Mouse (Mus musculus): ENCODE measurements around the gene Gm47985. TPM values are rescaled to one million over a fixed set of nuclear protein-coding genes. Genes with fewer than 3 reads are reported as not detected.

The Gm47985 gene
- polyA plus RNA-seq, 1 experiment from 2014 or later: not detected

GRCm38 (mm10) chr1:151214862-151215261 is 32.5 kb downstream of the Gm47985 start:
- Histone ChIP-seq H3K27ac (replicated peaks in 1 of 2; ENCODE audit: control insufficient read depth in 1 of 2, insufficient read depth in 1 of 2, low read depth in 2 of 2, low read length in 2 of 2) (no peak overlapping the region), H3K4me3 (ENCODE audit: control insufficient read depth in 1 of 2, insufficient read depth in 1 of 2, low read depth in 1 of 2, low read length in 2 of 2) (no peak overlapping the region), H3K4me1 (ENCODE audit: control insufficient read depth in 2 of 2, insufficient read depth in 2 of 2, low read length in 2 of 2) (peaks cover 0 to 5% of the 10 kb centered on the region in 2 experiments; a peak in 3 of 4 replicates), H3K36me3 (ENCODE audit: control insufficient read depth, insufficient read depth, low read length) (no peaks in the 10 kb centered on the region), H3K9ac (ENCODE audit: low read length) (no peak overlapping the region), H3K4me2 (ENCODE audit: low read length) (no peak overlapping the region), H3K27me3 (ENCODE audit: control insufficient read depth, insufficient read depth, low read length) (no peaks in the 10 kb centered on the region), H3K9me3 (ENCODE audit: control insufficient read depth, low read length) (no peaks in the 10 kb centered on the region)
- 79% methylated on average over 2 of the region's 2 CpGs for WGBS
- ATAC-seq (ENCODE audit: insufficient number of reproducible peaks, insufficient read depth, low FRiP score, low read depth): no peak

GRCm38 (mm10) chr1:151215985-151216384 is 33.6 kb downstream of the Gm47985 start:
- Histone ChIP-seq H3K4me2 (ENCODE audit: low read length) (no peak overlapping the region), H3K9me3 (ENCODE audit: control insufficient read depth, low read length) (no peaks in the 10 kb centered on the region), H3K27ac (replicated peaks in 1 of 2; ENCODE audit: control insufficient read depth in 1 of 2, insufficient read depth in 1 of 2, low read depth in 2 of 2, low read length in 2 of 2) (no peak overlapping the region), H3K9ac (ENCODE audit: low read length) (no peak overlapping the region), H3K27me3 (ENCODE audit: control insufficient read depth, insufficient read depth, low read length) (no peaks in the 10 kb centered on the region), H3K36me3 (ENCODE audit: control insufficient read depth, insufficient read depth, low read length) (no peaks in the 10 kb centered on the region), H3K4me3 (ENCODE audit: control insufficient read depth in 1 of 2, insufficient read depth in 1 of 2, low read depth in 1 of 2, low read length in 2 of 2) (no peak overlapping the region), H3K4me1 (ENCODE audit: control insufficient read depth in 2 of 2, insufficient read depth in 2 of 2, low read length in 2 of 2) (peaks cover 0 to 5% of the 10 kb centered on the region in 2 experiments; a peak in 3 of 4 replicates)
- 80% methylated on average over 1 of the region's 1 CpGs for WGBS
- ATAC-seq (ENCODE audit: insufficient number of reproducible peaks, insufficient read depth, low FRiP score, low read depth): no peak

- WGBS: 77% methylated on average over 3 of the region's 3 CpGs
- H3K9me3 ChIP-seq (ENCODE audit: control insufficient read depth, low read length): no peaks in the 10 kb centered on the region
- H3K36me3 ChIP-seq (ENCODE audit: control insufficient read depth, insufficient read depth, low read length): no peaks in the 10 kb centered on the region
- no peak overlapping the region for H3K9ac ChIP-seq (ENCODE audit: low read length)
- H3K27ac ChIP-seq (replicated peaks in 1 of 2; ENCODE audit: control insufficient read depth in 1 of 2, insufficient read depth in 1 of 2, low read depth in 2 of 2, low read length in 2 of 2): no peak overlapping the region
- H3K27me3 ChIP-seq (ENCODE audit: control insufficient read depth, insufficient read depth, low read length): no peaks in the 10 kb centered on the region
- ATAC-seq (ENCODE audit: insufficient number of reproducible peaks, insufficient read depth, low FRiP score, low read depth): no peak
- H3K4me2 ChIP-seq (ENCODE audit: low read length): no peak overlapping the region
- peaks cover 0 to 5% of the 10 kb centered on the region in 2 experiments; a peak in 3 of 4 replicates for H3K4me1 ChIP-seq (ENCODE audit: control insufficient read depth in 2 of 2, insufficient read depth in 2 of 2, low read length in 2 of 2)
- H3K4me3 ChIP-seq (ENCODE audit: control insufficient read depth in 1 of 2, insufficient read depth in 1 of 2, low read depth in 1 of 2, low read length in 2 of 2): no peak overlapping the region
These were observed 34.1 kb downstream of the Gm47985 start for GRCm38 (mm10) chr1:151216417-151216816.

- WGBS: 93% methylated on average over 5 of the region's 5 CpGs
- no peak for ATAC-seq (ENCODE audit: insufficient number of reproducible peaks, insufficient read depth, low FRiP score, low read depth)
- Histone ChIP-seq H3K9ac (ENCODE audit: low read length) (no peak overlapping the region), H3K27ac (replicated peaks in 1 of 2; ENCODE audit: control insufficient read depth in 1 of 2, insufficient read depth in 1 of 2, low read depth in 2 of 2, low read length in 2 of 2) (no peak overlapping the region), H3K4me3 (ENCODE audit: control insufficient read depth in 1 of 2, insufficient read depth in 1 of 2, low read depth in 1 of 2, low read length in 2 of 2) (no peak overlapping the region), H3K27me3 (ENCODE audit: control insufficient read depth, insufficient read depth, low read length) (no peaks in the 10 kb centered on the region), H3K9me3 (ENCODE audit: control insufficient read depth, low read length) (no peaks in the 10 kb centered on the region), H3K4me2 (ENCODE audit: low read length) (no peak overlapping the region), H3K4me1 (ENCODE audit: control insufficient read depth in 2 of 2, insufficient read depth in 2 of 2, low read length in 2 of 2) (peaks cover 0 to 5% of the 10 kb centered on the region in 2 experiments; a peak in 3 of 4 replicates), H3K36me3 (ENCODE audit: control insufficient read depth, insufficient read depth, low read length) (no peaks in the 10 kb centered on the region)
These were observed 36.7 kb downstream of the Gm47985 start for GRCm38 (mm10) chr1:151219045-151219444.

- no peak overlapping the region for H3K4me2 ChIP-seq (ENCODE audit: low read length)
- WGBS: 82% methylated on average over 7 of the region's 7 CpGs
These were observed 37.8 kb downstream of the Gm47985 start for GRCm38 (mm10) chr1:151220098-151220497.

GRCm38 (mm10) chr1:151222561-151223267 is 40.4 kb downstream of the Gm47985 start:
- Histone ChIP-seq H3K4me1 (ENCODE audit: control insufficient read depth in 2 of 2, insufficient read depth in 2 of 2, low read length in 2 of 2) (no peaks in the 10 kb centered on the region), H3K27ac (replicated peaks in 1 of 2; ENCODE audit: control insufficient read depth in 1 of 2, insufficient read depth in 1 of 2, low read depth in 2 of 2, low read length in 2 of 2) (no peak overlapping the region), H3K9ac (ENCODE audit: low read length) (no peak overlapping the region), H3K36me3 (ENCODE audit: control insufficient read depth, insufficient read depth, low read length) (no peaks in the 10 kb centered on the region), H3K4me3 (ENCODE audit: control insufficient read depth in 1 of 2, insufficient read depth in 1 of 2, low read depth in 1 of 2, low read length in 2 of 2) (no peak overlapping the region), H3K27me3 (ENCODE audit: control insufficient read depth, insufficient read depth, low read length) (no peaks in the 10 kb centered on the region), H3K9me3 (ENCODE audit: control insufficient read depth, low read length) (no peaks in the 10 kb centered on the region), H3K4me2 (ENCODE audit: low read length) (no peak overlapping the region)
- no peak for ATAC-seq (ENCODE audit: insufficient number of reproducible peaks, insufficient read depth, low FRiP score, low read depth)
- 86% methylated on average over 10 of the region's 10 CpGs for WGBS

More at GRCm38 (mm10) chr1:151220098-151220497, 37.8 kb downstream of the Gm47985 start:
- H3K27me3 ChIP-seq (ENCODE audit: control insufficient read depth, insufficient read depth, low read length): no peaks in the 10 kb centered on the region
- no peaks in the 10 kb centered on the region for H3K4me1 ChIP-seq (ENCODE audit: control insufficient read depth in 2 of 2, insufficient read depth in 2 of 2, low read length in 2 of 2)
- H3K4me3 ChIP-seq (ENCODE audit: control insufficient read depth in 1 of 2, insufficient read depth in 1 of 2, low read depth in 1 of 2, low read length in 2 of 2): no peak overlapping the region
- ATAC-seq (ENCODE audit: insufficient number of reproducible peaks, insufficient read depth, low FRiP score, low read depth): no peak
- H3K9me3 ChIP-seq (ENCODE audit: control insufficient read depth, low read length): no peaks in the 10 kb centered on the region
- H3K36me3 ChIP-seq (ENCODE audit: control insufficient read depth, insufficient read depth, low read length): no peaks in the 10 kb centered on the region
- H3K9ac ChIP-seq (ENCODE audit: low read length): no peak overlapping the region
- H3K27ac ChIP-seq (replicated peaks in 1 of 2; ENCODE audit: control insufficient read depth in 1 of 2, insufficient read depth in 1 of 2, low read depth in 2 of 2, low read length in 2 of 2): no peak overlapping the region

GRCm38 (mm10) chr1:151223377-151223776 is 41.0 kb downstream of the Gm47985 start:
- no peaks in the 10 kb centered on the region for H3K9me3 ChIP-seq (ENCODE audit: control insufficient read depth, low read length)
- 56% methylated on average over 1 of the region's 1 CpGs for WGBS
- H3K4me1 ChIP-seq (ENCODE audit: control insufficient read depth in 2 of 2, insufficient read depth in 2 of 2, low read length in 2 of 2): no peaks in the 10 kb centered on the region
- no peak overlapping the region for H3K4me3 ChIP-seq (ENCODE audit: control insufficient read depth in 1 of 2, insufficient read depth in 1 of 2, low read depth in 1 of 2, low read length in 2 of 2)
- ATAC-seq (ENCODE audit: insufficient number of reproducible peaks, insufficient read depth, low FRiP score, low read depth): no peak
- no peak overlapping the region for H3K27ac ChIP-seq (replicated peaks in 1 of 2; ENCODE audit: control insufficient read depth in 1 of 2, insufficient read depth in 1 of 2, low read depth in 2 of 2, low read length in 2 of 2)
- no peak overlapping the region for H3K9ac ChIP-seq (ENCODE audit: low read length)
- no peaks in the 10 kb centered on the region for H3K36me3 ChIP-seq (ENCODE audit: control insufficient read depth, insufficient read depth, low read length)
- H3K27me3 ChIP-seq (ENCODE audit: control insufficient read depth, insufficient read depth, low read length): no peaks in the 10 kb centered on the region
- H3K4me2 ChIP-seq (ENCODE audit: low read length): no peak overlapping the region

GRCm38 (mm10) chr1:151224536-151224935 is 42.2 kb downstream of the Gm47985 start:
- H3K27me3 ChIP-seq (ENCODE audit: control insufficient read depth, insufficient read depth, low read length): no peaks in the 10 kb centered on the region
- WGBS: 93% methylated on average over 1 of the region's 1 CpGs
- H3K4me3 ChIP-seq (ENCODE audit: control insufficient read depth in 1 of 2, insufficient read depth in 1 of 2, low read depth in 1 of 2, low read length in 2 of 2): no peak overlapping the region
- H3K4me2 ChIP-seq (ENCODE audit: low read length): no peak overlapping the region
- ATAC-seq (ENCODE audit: insufficient number of reproducible peaks, insufficient read depth, low FRiP score, low read depth): no peak
- H3K27ac ChIP-seq (replicated peaks in 1 of 2; ENCODE audit: control insufficient read depth in 1 of 2, insufficient read depth in 1 of 2, low read depth in 2 of 2, low read length in 2 of 2): no peak overlapping the region
- no peaks in the 10 kb centered on the region for H3K4me1 ChIP-seq (ENCODE audit: control insufficient read depth in 2 of 2, insufficient read depth in 2 of 2, low read length in 2 of 2)
- no peaks in the 10 kb centered on the region for H3K9me3 ChIP-seq (ENCODE audit: control insufficient read depth, low read length)
- no peak overlapping the region for H3K9ac ChIP-seq (ENCODE audit: low read length)
- no peaks in the 10 kb centered on the region for H3K36me3 ChIP-seq (ENCODE audit: control insufficient read depth, insufficient read depth, low read length)

All from heart, embryonic 14.5 days (tissue).